Mouse (Mus musculus) stomach, postnatal 0 days (tissue): ENCODE data around the gene Pola1. TPM values are rescaled to one million over a fixed set of nuclear protein-coding genes. Genes with fewer than 3 reads are reported as not detected.

Source experiments
- ATAC-seq: fragments of 200-750 bp; cut with Nextera tagmentation; 2 replicates; pipeline ENCODE4 v1.8.0; 2017; ENCODE audit not compliant: low FRiP score, low TSS enrichment
- DNase-seq: peaks from one replicate; pipeline ENCODE4 v3.0.0-alpha.2; 2016; ENCODE audit warnings: low spot score
- H3K27ac ChIP-seq: fragments of 300-500 bp; sonication (generic); replicated peaks from 2 replicates; pipeline ENCODE4 v1.5.1; 2014; ENCODE audit warnings: mild to moderate bottlenecking, control low read depth
- H3K27me3 ChIP-seq: fragments of 300-500 bp; sonication (generic); 2 replicates; pipeline ENCODE4 v1.6.1; 2014; ENCODE audit warnings: low read length; ENCODE audit not compliant: control insufficient read depth, insufficient read depth
- H3K36me3 ChIP-seq: fragments of 300-500 bp; sonication (generic); 2 replicates; pipeline ENCODE4 v1.6.1; 2014; ENCODE audit warnings: low read length, mixed read lengths; ENCODE audit not compliant: control insufficient read depth, insufficient read depth
- H3K4me1 ChIP-seq: fragments of 300-500 bp; sonication (generic); replicated peaks from 2 replicates; pipeline ENCODE4 v1.6.1; 2014; ENCODE audit warnings: antibody characterized with exemption; ENCODE audit not compliant: control insufficient read depth, insufficient read depth
- H3K4me2 ChIP-seq: fragments of 300-500 bp; sonication (generic); replicated peaks from 2 replicates; pipeline ENCODE4 v1.6.1; 2014; ENCODE audit warnings: low read depth, mild to moderate bottlenecking, control low read depth, moderate library complexity
- H3K4me3 ChIP-seq: fragments of 300-500 bp; sonication (generic); 2 replicates; pipeline ENCODE4 v1.5.1; 2014; ENCODE audit warnings: low read depth, low read length, control low read depth
- H3K9ac ChIP-seq: fragments of 300-500 bp; sonication (generic); 2 replicates; pipeline ENCODE4 v1.6.1; 2014; ENCODE audit warnings: mild to moderate bottlenecking, low read length, control low read depth, mixed read lengths
- H3K9me3 ChIP-seq: fragments of 300-500 bp; sonication (generic); 2 replicates; pipeline ENCODE4 v1.6.1; 2016; ENCODE audit warnings: low read length; ENCODE audit not compliant: control insufficient read depth
- CTCF ChIP-seq: IDR thresholded peaks from 2 replicates; pipeline ENCODE4 v1.5.1; 2016; ENCODE audit warnings: antibody characterized with exemption, low read depth, mild to moderate bottlenecking, moderate library complexity
- EP300 ChIP-seq: optimal IDR thresholded peaks from 2 replicates; pipeline ENCODE3; 2016; ENCODE audit warnings: antibody characterized with exemption
- WGBS: fragments of 180-500 bp; shearing (Covaris S2); extraction: QIAGEN DNeasy Blood & Tissue Kit; methylation state at CpG from one replicate; pipeline ENCODE4 v1.1.7; 2014; 5-methylcytosine and 5-hydroxymethylcytosine counted together
- polyA plus RNA-seq: library from polyadenylated mRNA; unstranded; fragments of >200 nt; fragmentation: Nextera tagmentation; extraction: Ambion mirVana; gene quantifications from 2 replicates; pipeline ENCODE4 v1.2.1, GENCODE M21; 2015

The Pola1 gene
- polyA plus RNA-seq, 1 experiment from 2014 or later, result 3.7 TPM

DNA sequence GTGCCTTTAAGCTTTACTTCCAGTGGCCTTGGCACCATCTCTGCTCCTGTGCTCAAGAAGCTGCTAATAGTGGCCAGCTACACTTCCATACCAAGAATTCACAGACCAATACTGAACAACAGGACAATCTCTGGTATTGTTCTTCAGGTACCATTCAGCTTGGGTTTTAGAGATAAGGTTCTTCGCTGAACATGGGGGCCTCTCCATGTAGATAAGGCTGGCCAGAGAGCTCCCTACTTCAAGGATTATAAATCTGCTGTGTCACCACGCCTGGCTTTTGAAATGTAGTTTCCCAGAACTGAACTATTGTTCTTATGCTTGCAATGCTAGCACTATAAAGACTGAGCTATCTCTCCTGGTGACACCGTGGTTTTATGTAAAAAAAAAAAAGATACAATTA lies 234.9 kb downstream of the Pola1 start:
- Histone ChIP-seq H3K9ac (no peak overlapping the region), H3K4me1 (no peaks in the 10 kb centered on the region), H3K4me2 (no peak overlapping the region), H3K36me3 (no peaks in the 10 kb centered on the region), H3K27ac (no peak overlapping the region), H3K4me3 (no peak overlapping the region), H3K9me3 (no peaks in the 10 kb centered on the region), H3K27me3 (no peaks in the 10 kb centered on the region)
- TF ChIP-seq CTCF (no peak), EP300 (no peak)
- WGBS, result 63% methylated on average over 3 of the region's 3 CpGs
- DNase-seq (no peak), ATAC-seq (no peak)

- no peak overlapping the region for H3K9ac ChIP-seq
- ATAC-seq, result no peak
- WGBS, result 84% methylated on average over 9 of the region's 9 CpGs
- no peaks in the 10 kb centered on the region for H3K4me1 ChIP-seq
- H3K36me3 ChIP-seq, result no peaks in the 10 kb centered on the region
- no peak overlapping the region for H3K4me3 ChIP-seq
- no peak for TF ChIP-seq CTCF
- no peak for TF ChIP-seq EP300
- no peaks in the 10 kb centered on the region for H3K9me3 ChIP-seq
- H3K27ac ChIP-seq, result no peak overlapping the region
- no peak overlapping the region for H3K4me2 ChIP-seq
- DNase-seq, result no peak
- H3K27me3 ChIP-seq, result no peaks in the 10 kb centered on the region
These were observed 254.5 kb downstream of the Pola1 start for GRCm38 (mm10) chrX:93377285-93377972.

DNA sequence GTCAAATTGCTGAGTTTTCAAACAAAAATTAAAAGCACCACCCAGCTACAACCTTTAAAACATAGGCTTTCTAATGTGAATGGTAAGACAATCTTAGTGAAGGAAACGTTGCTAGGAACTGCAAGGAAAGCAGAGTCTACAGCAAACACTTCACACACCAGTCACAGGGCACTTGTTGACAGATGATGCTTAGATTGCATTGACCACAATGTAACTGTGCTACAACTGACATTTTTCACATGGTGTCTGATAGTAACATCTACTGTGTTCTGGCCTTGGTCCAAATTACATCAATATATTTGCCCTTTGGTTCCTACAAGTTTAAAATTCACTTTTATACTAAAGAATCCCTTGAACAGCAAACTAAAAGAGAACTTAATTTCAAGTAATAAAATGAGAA lies 258.5 kb downstream of the Pola1 start:
- no peaks in the 10 kb centered on the region for H3K27me3 ChIP-seq
- 32% methylated on average over 1 of the region's 1 CpGs for WGBS

DNA sequence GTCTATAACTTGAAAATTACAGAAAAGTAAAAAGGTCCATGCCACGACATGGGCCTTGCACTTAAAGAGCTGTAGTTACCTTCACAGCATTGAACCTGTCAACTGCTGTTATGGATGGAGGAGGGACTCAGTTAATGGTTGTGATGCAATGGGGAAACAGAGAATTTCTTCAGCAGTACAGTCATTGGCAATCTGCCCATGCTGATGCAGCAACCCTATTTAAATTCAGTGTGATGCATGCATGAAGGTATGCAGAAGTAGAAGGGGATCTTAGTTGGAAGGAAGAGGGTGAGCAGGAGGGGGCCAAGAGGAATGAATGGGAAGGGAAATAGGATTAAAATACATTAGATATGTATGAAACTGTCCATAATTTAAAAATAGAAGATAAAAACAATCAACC lies 262.2 kb downstream of the Pola1 start:
- no peak for TF ChIP-seq CTCF
- no peak for TF ChIP-seq EP300
- no peak overlapping the region for H3K27ac ChIP-seq
- H3K4me2 ChIP-seq, result no peak overlapping the region
- no peaks in the 10 kb centered on the region for H3K9me3 ChIP-seq
- no peak overlapping the region for H3K4me3 ChIP-seq
- no peaks in the 10 kb centered on the region for H3K4me1 ChIP-seq
- H3K9ac ChIP-seq, result no peak overlapping the region
- H3K27me3 ChIP-seq, result no peaks in the 10 kb centered on the region
- DNase-seq (no peak), ATAC-seq (no peak)
- WGBS, result 74% methylated on average over 1 of the region's 1 CpGs
- no peaks in the 10 kb centered on the region for H3K36me3 ChIP-seq

More for the DNA sequence above, 258.5 kb downstream of the Pola1 start:
- Histone ChIP-seq H3K9me3 (no peaks in the 10 kb centered on the region), H3K4me3 (no peak overlapping the region), H3K27ac (no peak overlapping the region), H3K4me1 (no peaks in the 10 kb centered on the region), H3K4me2 (no peak overlapping the region), H3K9ac (no peak overlapping the region), H3K36me3 (no peaks in the 10 kb centered on the region)
- ATAC-seq (no peak), DNase-seq (no peak)
- TF ChIP-seq CTCF (no peak), EP300 (no peak)

GRCm38 (mm10) chrX:93368211-93368610 lies 263.7 kb downstream of the Pola1 start:
- no peak overlapping the region for H3K27ac ChIP-seq
- H3K9ac ChIP-seq, result no peak overlapping the region
- WGBS, result 86% methylated on average over 3 of the region's 3 CpGs
- H3K4me1 ChIP-seq, result no peaks in the 10 kb centered on the region
- H3K4me3 ChIP-seq, result no peak overlapping the region
- no peak for TF ChIP-seq EP300
- TF ChIP-seq CTCF, result no peak
- H3K9me3 ChIP-seq, result no peaks in the 10 kb centered on the region
- H3K4me2 ChIP-seq, result no peak overlapping the region
- no peaks in the 10 kb centered on the region for H3K36me3 ChIP-seq
- ATAC-seq (no peak), DNase-seq (no peak)
- H3K27me3 ChIP-seq, result no peaks in the 10 kb centered on the region

- H3K9ac ChIP-seq, result no peak overlapping the region
- no peak for ATAC-seq
- H3K9me3 ChIP-seq, result no peaks in the 10 kb centered on the region
- no peak overlapping the region for H3K27ac ChIP-seq
- WGBS, result 71% methylated on average over 1 of the region's 1 CpGs
- no peak overlapping the region for H3K4me3 ChIP-seq
- no peak for DNase-seq
- no peaks in the 10 kb centered on the region for H3K27me3 ChIP-seq
- no peaks in the 10 kb centered on the region for H3K4me1 ChIP-seq
- H3K4me2 ChIP-seq, result no peak overlapping the region
- H3K36me3 ChIP-seq, result no peaks in the 10 kb centered on the region
- no peak for TF ChIP-seq CTCF
- TF ChIP-seq EP300, result no peak
These were observed 310.6 kb downstream of the Pola1 start for GRCm38 (mm10) chrX:93321336-93321735.
